Mouse (Mus musculus): ENCODE results near the gene Taf5l. TPM values are rescaled to one million over a fixed set of nuclear protein-coding genes. Genes with fewer than 3 reads are reported as not detected.

The Taf5l gene
- total and polyA plus RNA-seq, 3 experiments: 86.3 to 88.4 TPM; not detected in 1

DNA sequence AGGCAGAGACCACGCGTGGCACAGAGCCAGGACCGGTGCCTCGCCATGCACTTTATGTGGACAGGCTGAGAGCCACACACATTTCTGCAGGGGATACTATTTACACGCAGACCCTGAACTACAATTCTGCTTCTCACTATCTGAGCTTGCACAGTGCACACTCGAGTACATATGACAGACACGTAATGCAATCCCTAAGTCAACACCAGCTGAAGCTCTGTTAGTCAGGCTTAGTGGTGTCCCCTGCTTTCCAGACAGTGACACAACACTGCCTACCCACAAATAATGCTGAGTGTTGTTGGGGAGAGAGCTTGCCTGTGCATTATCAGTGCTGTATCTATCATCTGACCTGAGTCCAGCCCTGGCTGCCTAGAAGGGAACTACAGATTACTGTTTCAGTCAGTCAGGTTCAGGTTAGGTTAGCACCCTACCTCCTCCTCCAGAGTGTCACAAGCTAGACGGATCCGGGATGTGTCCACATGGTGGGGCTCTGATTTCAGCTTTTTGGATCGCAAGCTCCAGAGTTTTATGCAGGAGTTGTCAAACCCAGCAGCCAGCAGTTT, 18.6 kb downstream of the Taf5l start:
- no peak overlapping the region for H3K9ac ChIP-seq (ENCODE audit: control insufficient read depth, low read depth, low read length, poor library complexity, severe bottlenecking)
- H3K4me3 ChIP-seq (ENCODE audit: control insufficient read depth in 1 of 2, insufficient read depth in 1 of 2, low read depth in 2 of 2, low read length in 2 of 2): no peak overlapping the region
- H3K36me3 ChIP-seq (ENCODE audit: control insufficient read depth in 1 of 2, insufficient read depth in 2 of 2, low read length in 2 of 2): peaks cover 0 to 31% of the 10 kb centered on the region in 2 experiments; a peak in 2 of 4 replicates

DNA sequence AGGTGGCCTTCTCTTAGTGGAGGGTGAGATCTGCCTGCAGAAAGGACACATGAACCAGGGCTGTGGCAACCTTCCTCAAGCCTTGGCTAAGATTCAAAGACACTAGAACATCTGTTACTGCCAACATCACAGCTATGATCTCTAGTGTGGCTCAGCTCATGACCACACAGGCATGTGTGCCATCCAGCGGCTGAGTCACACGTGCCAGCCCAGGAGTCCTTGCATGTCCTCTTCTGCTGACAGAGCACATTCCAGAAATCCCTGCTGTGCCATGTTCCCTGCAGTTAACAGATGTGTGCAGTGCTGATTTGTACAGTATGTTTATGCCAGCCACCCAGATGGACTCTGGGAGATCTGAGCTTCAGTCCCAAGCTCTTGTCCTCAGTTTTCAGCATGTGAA, 21.6 kb downstream of the Taf5l start:
- Histone ChIP-seq H3K27ac (ENCODE audit: control insufficient read depth, low read depth, low read length) (no peak overlapping the region), H3K9me3 (replicated peaks; ENCODE audit: insufficient read depth, low read length) (no peaks in the 10 kb centered on the region), H3K4me3 (ENCODE audit: control insufficient read depth in 1 of 2, insufficient read depth in 1 of 2, low read depth in 2 of 2, low read length in 2 of 2) (no peak overlapping the region), H3K36me3 (ENCODE audit: control insufficient read depth in 1 of 2, insufficient read depth in 2 of 2, low read length in 2 of 2) (peaks cover 0 to 28% of the 10 kb centered on the region in 2 experiments; a peak in 2 of 4 replicates), H3K9ac (ENCODE audit: control insufficient read depth, low read depth, low read length, poor library complexity, severe bottlenecking) (no peak overlapping the region), H3K4me1 (ENCODE audit: control insufficient read depth in 1 of 2, insufficient read depth in 2 of 2, low read length in 2 of 2) (no peaks in the 10 kb centered on the region), H3K27me3 (ENCODE audit: control insufficient read depth in 1 of 2, insufficient read depth in 2 of 2, low read length in 2 of 2) (no peaks in the 10 kb centered on the region), H3K79me2 (ENCODE audit: control insufficient read depth, insufficient read depth, low read length, poor library complexity) (peaks cover 28% of the 10 kb centered on the region)
- no peak for DNase-seq (ENCODE audit: low read depth, low spot score)
- no peak for TF ChIP-seq POLR2AphosphoS2 (IDR thresholded peaks at IDR 0.05; ENCODE audit: low read length)
- no peak for TF ChIP-seq TAL1 (IDR thresholded peaks at IDR 0.05; ENCODE audit: low read length)
- TF ChIP-seq ZKSCAN1 (IDR thresholded peaks at IDR 0.05; ENCODE audit: low read depth, low read length): no peak
- TF ChIP-seq UBTF (IDR thresholded peaks at IDR 0.05; ENCODE audit: borderline replicate concordance, insufficient read depth, low read depth, low read length): no peak
- no peak for TF ChIP-seq ZNF384 (IDR thresholded peaks at IDR 0.05; ENCODE audit: low read depth, low read length)
- no peak for TF ChIP-seq POLR2A (IDR thresholded peaks at IDR 0.05; ENCODE audit: control insufficient read depth in 1 of 2, insufficient read depth in 1 of 2, low read depth in 1 of 2, low read length in 2 of 2, poor library complexity in 1 of 2)
- no peak for TF ChIP-seq MYB (IDR thresholded peaks at IDR 0.05; ENCODE audit: low read depth, low read length)
- TF ChIP-seq USF1 (IDR thresholded peaks at IDR 0.05; ENCODE audit: low read depth, low read length): no peak
- no peak for TF ChIP-seq ZMIZ1 (IDR thresholded peaks at IDR 0.05; ENCODE audit: low read depth, low read length)
- TF ChIP-seq MYC (IDR thresholded peaks at IDR 0.05; ENCODE audit: low read depth, low read length): no peak
- TF ChIP-seq ETS1 (IDR thresholded peaks at IDR 0.05; ENCODE audit: low read depth, low read length): no peak
- no peak for TF ChIP-seq E2F4 (IDR thresholded peaks at IDR 0.05; ENCODE audit: borderline replicate concordance, low read depth, low read length)

More for the DNA sequence above, 18.6 kb downstream of the Taf5l start:
- Histone ChIP-seq H3K4me1 (ENCODE audit: control insufficient read depth in 1 of 2, insufficient read depth in 2 of 2, low read length in 2 of 2) (no peaks in the 10 kb centered on the region), H3K9me3 (replicated peaks; ENCODE audit: insufficient read depth, low read length) (no peaks in the 10 kb centered on the region), H3K79me2 (ENCODE audit: control insufficient read depth, insufficient read depth, low read length, poor library complexity) (peaks cover 29% of the 10 kb centered on the region), H3K27ac (ENCODE audit: control insufficient read depth, low read depth, low read length) (no peak overlapping the region), H3K27me3 (ENCODE audit: control insufficient read depth in 1 of 2, insufficient read depth in 2 of 2, low read length in 2 of 2) (no peaks in the 10 kb centered on the region)
- DNase-seq (ENCODE audit: low read depth, low spot score): no peak
- TF ChIP-seq POLR2A (IDR thresholded peaks at IDR 0.05; ENCODE audit: control insufficient read depth in 1 of 2, insufficient read depth in 1 of 2, low read depth in 1 of 2, low read length in 2 of 2, poor library complexity in 1 of 2): no peak
- no peak for TF ChIP-seq RCOR1 (IDR thresholded peaks at IDR 0.05; ENCODE audit: low read depth, low read length)
- TF ChIP-seq ELF1 (IDR thresholded peaks at IDR 0.05; ENCODE audit: low read depth, low read length): no peak

DNA sequence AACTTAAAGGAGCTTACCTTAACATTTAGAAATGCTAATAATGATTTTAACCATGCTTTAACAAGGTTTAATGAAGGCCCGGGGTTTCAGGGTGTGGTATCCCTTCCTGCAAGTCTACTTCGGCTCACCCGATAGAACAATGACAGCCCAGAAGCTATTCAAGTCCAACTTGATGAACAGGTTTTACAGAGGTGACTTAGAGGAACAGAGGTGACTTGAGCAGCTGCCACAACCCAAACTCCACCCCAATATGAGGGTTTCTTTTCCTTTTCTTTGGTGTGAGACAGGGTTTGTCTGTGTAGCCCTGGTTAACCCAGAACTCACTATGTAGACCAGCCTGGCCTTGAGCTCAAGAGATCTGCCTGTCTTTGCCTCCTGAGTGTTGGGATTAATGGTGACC, 27.2 kb downstream of the Taf5l start:
- no peak for DNase-seq (ENCODE audit: low read depth, low spot score)
- Histone ChIP-seq H3K9ac (ENCODE audit: control insufficient read depth, low read depth, low read length, poor library complexity, severe bottlenecking) (no peak overlapping the region), H3K27ac (ENCODE audit: control insufficient read depth, low read depth, low read length) (no peak overlapping the region), H3K9me3 (replicated peaks; ENCODE audit: insufficient read depth, low read length) (no peaks in the 10 kb centered on the region), H3K79me2 (ENCODE audit: control insufficient read depth, insufficient read depth, low read length, poor library complexity) (0 out of 2 replicates have a peak, but pooled peaks cover 2% of the 10 kb centered on the region), H3K4me3 (ENCODE audit: control insufficient read depth in 1 of 2, insufficient read depth in 1 of 2, low read depth in 2 of 2, low read length in 2 of 2) (no peak overlapping the region), H3K27me3 (ENCODE audit: control insufficient read depth in 1 of 2, insufficient read depth in 2 of 2, low read length in 2 of 2) (no peaks in the 10 kb centered on the region), H3K4me1 (ENCODE audit: control insufficient read depth in 1 of 2, insufficient read depth in 2 of 2, low read length in 2 of 2) (peaks cover 17 to 22% of the 10 kb centered on the region in 2 experiments), H3K36me3 (ENCODE audit: control insufficient read depth in 1 of 2, insufficient read depth in 2 of 2, low read length in 2 of 2) (peaks cover 10 to 19% of the 10 kb centered on the region in 2 experiments)
- TF ChIP-seq ZNF384 (IDR thresholded peaks at IDR 0.05; ENCODE audit: low read depth, low read length) (no peak), E2F4 (IDR thresholded peaks at IDR 0.05; ENCODE audit: borderline replicate concordance, low read depth, low read length) (no peak), POLR2AphosphoS2 (IDR thresholded peaks at IDR 0.05; ENCODE audit: low read length) (no peak), MXI1 (IDR thresholded peaks at IDR 0.05; ENCODE audit: low read depth, low read length) (no peak), EP300 (IDR thresholded peaks at IDR 0.05; ENCODE audit: low read depth in 1 of 2, low read length in 2 of 2) (no peak), MYB (IDR thresholded peaks at IDR 0.05; ENCODE audit: low read depth, low read length) (no peak), MAFK (IDR thresholded peaks at IDR 0.05; ENCODE audit: borderline replicate concordance, low read depth, low read length) (no peak), SIN3A (IDR thresholded peaks at IDR 0.05; ENCODE audit: low read length) (no peak), KAT2A (conservative IDR thresholded peaks at IDR 0.05; ENCODE audit: low read depth, low read length) (no peak), USF1 (IDR thresholded peaks at IDR 0.05; ENCODE audit: low read depth, low read length) (no peak), ZKSCAN1 (IDR thresholded peaks at IDR 0.05; ENCODE audit: low read depth, low read length) (no peak)
